Mouse (Mus musculus) testis, adult 2 months (tissue): Measurements from ENCODE around the gene Ehd1.

Experiments
- CTCF ChIP-seq: fragments of 200-500 bp; IDR thresholded peaks from 2 replicates; pipeline ENCODE4 v1.5.1; 2012; ENCODE audit warnings: low read depth, mild to moderate bottlenecking, inconsistent platforms, low read length, moderate library complexity; ENCODE audit not compliant: control insufficient read depth, insufficient read depth, insufficient replicate concordance
- POLR2A ChIP-seq: fragments of 200-500 bp; IDR thresholded peaks from 2 replicates; pipeline ENCODE4 v1.6.1; 2012; ENCODE audit warnings: low read depth, mild to moderate bottlenecking, inconsistent platforms, low read length, moderate library complexity; ENCODE audit not compliant: control insufficient read depth

DNA sequence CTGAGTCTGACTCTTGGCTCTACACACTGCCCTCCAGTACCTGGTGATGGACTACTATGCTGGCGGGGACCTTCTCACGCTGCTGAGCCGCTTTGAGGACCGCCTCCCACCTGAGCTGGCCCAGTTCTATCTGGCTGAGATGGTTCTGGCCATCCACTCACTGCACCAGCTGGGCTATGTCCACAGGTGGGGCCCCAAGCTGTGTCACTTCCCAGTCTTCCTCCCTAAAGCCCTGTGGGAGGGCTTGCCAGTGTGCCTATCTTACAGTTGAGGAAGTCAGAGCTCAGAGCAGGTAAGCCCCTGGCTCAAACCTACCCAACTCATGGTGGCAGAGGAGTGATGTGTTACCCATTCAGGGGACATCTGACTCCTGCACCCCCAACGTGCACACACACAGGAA is 33.7 kb downstream of the Ehd1 start:
- TF ChIP-seq CTCF, result no peak
- no peak for TF ChIP-seq POLR2A
